Mouse (Mus musculus): ENCODE results near the gene March1.

March1 gene

GRCm38 (mm10) chr8:65617871-65618751 lies at the start of gene March1:
March1 (plus strand) TSS chr8:65617900.
- no peak for DNase-seq (ENCODE audit: low spot score in 2 of 2)

- no peak for DNase-seq (ENCODE audit: low spot score in 2 of 2)
Observed at GRCm38 (mm10) chr8:65586909-65587308, 30.8 kb upstream of the March1 start.

GRCm38 (mm10) chr8:65603241-65603640 lies 14.5 kb upstream of the March1 start:
- no peak for DNase-seq (ENCODE audit: low spot score in 2 of 2)

- DNase-seq (ENCODE audit: low spot score in 2 of 2) = no peak
Observed at GRCm38 (mm10) chr8:65609509-65609908, 8.2 kb upstream of the March1 start.

DNA sequence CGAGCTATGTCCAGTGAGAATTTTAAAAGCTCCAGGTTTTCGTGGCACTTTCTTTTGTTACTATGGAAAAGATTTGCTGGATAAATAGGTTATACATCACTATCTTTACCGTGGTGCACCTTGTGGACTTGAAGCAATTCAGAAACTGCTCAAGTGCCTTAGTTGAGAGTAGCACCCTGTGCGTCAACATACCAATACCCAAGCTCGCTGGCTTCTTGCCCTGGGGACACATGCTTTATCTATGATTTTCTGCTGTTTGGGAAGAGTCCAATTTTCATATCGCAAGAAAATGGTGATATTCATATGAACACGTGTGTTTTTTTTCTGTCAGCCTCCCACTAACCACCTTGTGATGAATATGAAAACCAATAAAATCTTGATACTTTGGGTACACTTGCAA lies 1.3 kb downstream of the March1 start:
- DNase-seq (ENCODE audit: low spot score in 2 of 2) = no peak

DNA sequence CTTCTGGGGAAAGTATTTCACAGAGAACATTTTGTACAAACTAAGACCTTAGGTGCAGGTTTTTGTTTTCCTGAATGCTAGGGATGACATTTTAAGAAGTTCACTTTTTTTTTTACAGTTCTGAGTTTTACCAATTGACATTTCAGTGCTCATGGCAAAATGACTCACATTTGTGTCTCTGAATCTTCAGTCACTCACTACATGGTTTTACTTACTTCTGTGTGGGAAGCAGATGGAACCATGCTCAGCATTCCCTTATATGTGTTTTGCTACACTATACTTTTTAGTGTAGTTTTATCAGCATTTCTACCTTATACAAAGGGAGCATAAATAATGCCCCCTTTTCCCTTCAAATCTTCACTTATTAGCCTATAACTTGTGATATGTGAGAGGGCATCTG lies 27.2 kb downstream of the March1 start:
- DNase-seq (ENCODE audit: low spot score in 2 of 2) = no peak

DNA sequence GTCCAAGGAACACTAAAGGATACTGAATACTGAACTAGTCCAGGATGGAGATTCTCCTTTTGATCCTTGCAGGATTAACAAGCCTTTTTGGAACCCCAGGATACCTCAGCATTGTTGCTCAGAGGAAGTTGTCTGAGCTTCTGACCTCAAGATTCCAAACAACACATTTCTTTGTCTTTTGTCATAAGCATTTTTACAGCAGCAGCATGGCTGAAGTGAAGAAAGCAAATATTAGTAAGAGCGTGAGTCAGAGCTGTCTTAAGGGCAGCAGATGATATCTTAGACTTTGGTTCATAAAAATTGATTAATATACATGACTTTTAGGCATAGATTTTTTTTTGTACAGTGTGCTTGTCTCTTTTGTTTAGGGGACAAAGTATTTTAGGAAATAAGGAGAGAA lies 27.8 kb downstream of the March1 start:
- no peak for DNase-seq (ENCODE audit: low spot score in 2 of 2)

DNA sequence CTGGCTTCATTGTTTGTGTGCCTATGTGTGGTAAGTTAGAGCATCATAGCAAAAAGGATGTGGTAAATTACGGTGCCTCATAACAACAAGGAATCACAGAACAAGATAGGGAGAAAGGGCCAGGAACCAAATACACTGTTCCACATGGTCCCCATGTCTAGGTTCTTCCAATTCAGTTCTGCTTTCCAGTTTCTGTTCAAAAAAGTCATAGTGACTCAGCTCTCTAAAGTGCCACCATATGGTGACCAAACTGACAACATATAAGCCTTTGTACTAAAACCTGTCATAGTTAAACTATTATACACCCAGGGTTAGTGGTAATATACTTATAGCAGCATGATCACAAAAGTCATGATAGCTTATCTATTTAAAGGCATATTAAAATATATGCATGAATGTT lies 28.2 kb downstream of the March1 start:
- no peak for DNase-seq (ENCODE audit: low spot score in 2 of 2)

- no peak for DNase-seq (ENCODE audit: low spot score in 2 of 2)
Observed at GRCm38 (mm10) chr8:65655924-65656323, 38.2 kb downstream of the March1 start.

DNA sequence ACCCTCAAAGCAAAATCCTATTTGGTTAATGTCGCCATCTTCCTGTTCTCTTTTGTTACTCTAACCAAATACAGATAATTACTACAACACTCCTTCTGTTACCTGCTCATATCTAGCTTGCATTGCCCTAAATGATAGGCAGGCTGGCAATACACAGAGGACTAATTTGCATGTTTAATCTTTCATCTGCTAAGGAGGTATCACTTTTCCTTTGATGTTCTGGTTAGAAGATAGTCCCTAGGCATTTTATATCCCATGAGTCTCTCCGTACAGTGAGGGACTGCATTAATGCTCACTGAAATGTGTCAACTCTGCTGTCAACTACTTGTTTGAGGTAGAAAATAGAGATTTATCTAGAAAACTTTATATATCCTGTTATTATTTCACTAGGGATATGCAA lies 44.2 kb downstream of the March1 start:
- no peak for DNase-seq (ENCODE audit: low spot score in 2 of 2)

- no peak for DNase-seq (ENCODE audit: low spot score in 2 of 2)
Observed at GRCm38 (mm10) chr8:65665786-65666185, 48.1 kb downstream of the March1 start.

- DNase-seq (ENCODE audit: low spot score in 2 of 2) = no peak
Observed at GRCm38 (mm10) chr8:65743066-65743465, 125.4 kb downstream of the March1 start.

DNA sequence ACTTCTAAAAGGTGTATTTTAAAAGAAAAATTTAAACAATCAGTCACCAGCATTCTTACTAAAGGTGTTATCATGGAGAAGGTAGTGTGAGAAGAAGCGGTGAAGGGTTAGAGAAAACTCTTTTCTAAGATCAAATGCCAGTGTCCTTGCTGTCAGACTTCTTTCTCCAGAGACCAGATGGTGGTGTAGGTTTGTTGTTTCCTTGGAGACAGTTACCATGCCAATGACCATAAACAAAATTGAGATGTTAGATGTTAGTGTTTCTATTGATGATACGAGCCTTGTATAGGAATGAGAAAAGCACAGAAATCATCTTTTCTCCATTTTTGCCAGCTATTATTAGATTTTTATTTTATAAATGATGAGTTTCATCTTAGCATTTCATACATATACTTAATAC lies 158.1 kb downstream of the March1 start:
- no peak for DNase-seq (ENCODE audit: low spot score in 2 of 2)

DNA sequence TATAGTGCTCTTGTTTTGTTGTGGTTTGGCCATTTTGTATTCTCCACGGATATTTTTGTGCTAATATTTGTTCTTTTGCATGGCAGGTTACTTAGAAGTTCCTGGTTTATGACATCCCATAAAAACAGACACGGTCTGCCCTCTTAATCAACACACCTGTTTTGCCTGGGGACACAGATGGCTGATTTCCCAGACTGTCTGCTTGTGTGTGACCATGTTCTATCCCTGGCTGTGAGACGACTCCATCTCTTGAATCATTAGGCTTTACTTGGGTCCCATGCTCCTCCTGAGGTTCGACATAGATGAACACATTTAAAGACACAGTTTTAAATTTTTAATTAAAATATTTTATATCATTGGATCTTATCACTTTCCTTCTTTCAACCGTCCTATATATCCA lies 163.5 kb downstream of the March1 start:
- no peak for DNase-seq (ENCODE audit: low spot score in 2 of 2)

GRCm38 (mm10) chr8:65812971-65813370 lies 195.3 kb downstream of the March1 start:
- no peak for DNase-seq (ENCODE audit: low spot score in 2 of 2)

DNA sequence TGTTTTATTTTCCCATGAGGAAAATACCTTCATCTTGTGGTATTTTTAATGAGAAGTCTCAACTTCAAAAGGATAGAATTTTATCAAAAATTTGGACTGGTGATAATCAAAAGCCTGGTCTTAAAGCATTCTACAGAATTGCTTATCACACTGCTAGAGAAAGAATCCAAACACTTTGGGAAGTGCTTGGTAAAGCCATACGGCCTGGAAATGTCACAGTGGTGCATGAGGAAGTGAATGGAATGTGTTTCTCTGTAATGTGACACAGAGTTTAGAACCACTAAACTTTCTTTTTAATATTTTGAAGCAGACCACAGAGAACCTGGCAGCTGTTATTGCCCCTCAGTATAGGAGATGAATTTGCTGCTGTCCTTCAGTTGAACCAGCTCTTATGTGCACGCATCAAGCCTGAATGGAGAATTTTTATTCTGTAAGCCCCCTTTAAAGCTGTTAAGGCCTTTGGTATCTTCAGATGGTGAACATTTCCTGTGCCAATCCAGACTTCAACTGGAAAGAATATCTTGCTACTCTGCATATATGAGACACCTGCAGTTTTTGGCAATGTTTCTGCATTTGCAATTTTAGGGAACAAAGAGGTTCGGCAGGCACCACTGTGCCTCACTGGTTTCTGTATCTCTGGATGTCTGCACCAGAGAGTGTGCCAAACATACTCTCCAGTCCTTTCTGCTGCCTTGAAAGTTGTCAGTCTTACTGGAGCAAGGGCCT lies 304.8 kb downstream of the March1 start:
- no peak for DNase-seq (ENCODE audit: low spot score in 2 of 2)

GRCm38 (mm10) chr8:65956948-65957347 lies 339.2 kb downstream of the March1 start:
- no peak for DNase-seq (ENCODE audit: low spot score in 2 of 2)

DNA sequence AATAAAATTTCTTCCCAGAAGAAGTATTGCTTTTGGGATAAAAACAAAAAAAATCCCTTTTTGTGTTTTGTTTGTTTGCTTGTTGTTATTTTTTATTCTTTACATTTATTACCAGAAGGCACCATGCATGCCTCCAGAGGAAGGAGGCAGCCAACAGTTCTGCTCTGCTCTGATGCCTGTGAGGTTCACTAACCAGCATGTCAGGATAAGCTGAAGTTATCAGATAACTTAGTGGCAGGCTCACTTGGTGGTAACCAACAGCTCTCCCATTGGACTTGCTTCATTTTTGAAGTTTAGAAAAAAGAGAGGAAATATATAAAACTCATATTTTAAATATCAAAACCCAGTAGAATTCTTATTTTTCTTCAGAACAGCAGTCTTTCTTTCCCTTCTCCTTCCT lies 339.8 kb downstream of the March1 start:
- DNase-seq (ENCODE audit: low spot score in 2 of 2) = no peak

- DNase-seq (ENCODE audit: low spot score in 2 of 2) = no peak
Observed at GRCm38 (mm10) chr8:65966502-65967222, 349.0 kb downstream of the March1 start.

- no peak for DNase-seq (ENCODE audit: low spot score in 2 of 2)
Observed at GRCm38 (mm10) chr8:65967223-65967778, 349.6 kb downstream of the March1 start.

- no peak for DNase-seq (ENCODE audit: low spot score in 2 of 2)
Observed at GRCm38 (mm10) chr8:65976905-65977304, 359.2 kb downstream of the March1 start.

GRCm38 (mm10) chr8:65982039-65982438 lies 364.3 kb downstream of the March1 start:
- no peak for DNase-seq (ENCODE audit: low spot score in 2 of 2)
